Mouse (Mus musculus): Measurements from ENCODE around the gene Hoxa11. TPM values are rescaled to one million over a fixed set of nuclear protein-coding genes. Genes with fewer than 3 reads are reported as not detected.

Hoxa11 gene
- polyA plus RNA-seq, 1 experiment from 2014 or later, result not detected

GRCm38 (mm10) chr6:52251177-52251879, 5.7 kb upstream of the Hoxa11 start:
- H3K4me3 ChIP-seq (replicated peaks), result no peak overlapping the region
- no peak overlapping the region for H3K9ac ChIP-seq (replicated peaks)
- no peaks in the 10 kb centered on the region for H3K36me3 ChIP-seq
- peaks cover 3% of the 10 kb centered on the region; the same call in 1 of the 2 replicates for H3K4me1 ChIP-seq (replicated peaks)
- H3K27ac ChIP-seq, result no peak overlapping the region
- no peak for ATAC-seq
- H3K4me2 ChIP-seq (replicated peaks), result no peak overlapping the region
- no peaks in the 10 kb centered on the region for H3K9me3 ChIP-seq
- H3K27me3 ChIP-seq, result peaks cover 99% of the 10 kb centered on the region
- 8% methylated on average over 7 of the region's 7 CpGs for WGBS

GRCm38 (mm10) chr6:52249826-52250225, 4.2 kb upstream of the Hoxa11 start:
- Histone ChIP-seq H3K9ac (replicated peaks) (no peak overlapping the region), H3K27me3 (peaks cover 99% of the 10 kb centered on the region), H3K4me1 (replicated peaks) (peaks cover 3% of the 10 kb centered on the region; the same call in 1 of the 2 replicates), H3K4me3 (replicated peaks) (no peak overlapping the region), H3K27ac (no peak overlapping the region), H3K4me2 (replicated peaks) (no peak overlapping the region), H3K36me3 (no peaks in the 10 kb centered on the region), H3K9me3 (no peaks in the 10 kb centered on the region)
- 1% methylated on average over 4 of the region's 4 CpGs for WGBS
- no peak for ATAC-seq

GRCm38 (mm10) chr6:52249415-52249738, 3.8 kb upstream of the Hoxa11 start:
- Histone ChIP-seq H3K9me3 (no peaks in the 10 kb centered on the region), H3K27me3 (peaks cover 100% of the 10 kb centered on the region), H3K9ac (replicated peaks) (no peak overlapping the region), H3K36me3 (no peaks in the 10 kb centered on the region), H3K4me2 (replicated peaks) (no peak overlapping the region), H3K4me1 (replicated peaks) (peaks cover 3% of the 10 kb centered on the region; the same call in 1 of the 2 replicates), H3K4me3 (replicated peaks) (no peak overlapping the region), H3K27ac (no peak overlapping the region)
- 0% methylated on average over 16 of the region's 16 CpGs for WGBS
- no peak for ATAC-seq

GRCm38 (mm10) chr6:52248638-52249414, 3.2 kb upstream of the Hoxa11 start:
- H3K4me1 ChIP-seq (replicated peaks), result peaks cover 3% of the 10 kb centered on the region; the same call in 1 of the 2 replicates
- no peak overlapping the region for H3K4me3 ChIP-seq (replicated peaks)
- ATAC-seq, result no peak
- no peak overlapping the region for H3K9ac ChIP-seq (replicated peaks)
- 2% methylated on average over 27 of the region's 27 CpGs for WGBS
- no peaks in the 10 kb centered on the region for H3K36me3 ChIP-seq
- no peak overlapping the region for H3K4me2 ChIP-seq (replicated peaks)
- H3K27ac ChIP-seq, result no peak overlapping the region
- H3K9me3 ChIP-seq, result no peaks in the 10 kb centered on the region
- peaks cover 100% of the 10 kb centered on the region for H3K27me3 ChIP-seq

GRCm38 (mm10) chr6:52247766-52248637, 2.4 kb upstream of the Hoxa11 start:
- Histone ChIP-seq H3K4me3 (replicated peaks) (no peak overlapping the region), H3K4me2 (replicated peaks) (no peak overlapping the region), H3K36me3 (no peaks in the 10 kb centered on the region), H3K9me3 (no peaks in the 10 kb centered on the region), H3K4me1 (replicated peaks) (no peaks in the 10 kb centered on the region; the same call in 1 of the 2 replicates), H3K9ac (replicated peaks) (no peak overlapping the region), H3K27ac (no peak overlapping the region), H3K27me3 (peaks cover 100% of the 10 kb centered on the region)
- under 1% methylated on average over 23 of the region's 23 CpGs for WGBS
- ATAC-seq, result no peak

- no peak overlapping the region for H3K9ac ChIP-seq (replicated peaks)
- H3K4me2 ChIP-seq (replicated peaks), result no peak overlapping the region
- no peak for ATAC-seq
- no peaks in the 10 kb centered on the region; the same call in 1 of the 2 replicates for H3K4me1 ChIP-seq (replicated peaks)
- H3K36me3 ChIP-seq, result no peaks in the 10 kb centered on the region
- no peaks in the 10 kb centered on the region for H3K9me3 ChIP-seq
- peaks cover 100% of the 10 kb centered on the region for H3K27me3 ChIP-seq
- H3K4me3 ChIP-seq (replicated peaks), result no peak overlapping the region
- no peak overlapping the region for H3K27ac ChIP-seq
- 5% methylated on average over 3 of the region's 3 CpGs for WGBS
These were observed 1.3 kb upstream of the Hoxa11 start for GRCm38 (mm10) chr6:52246916-52247315.

GRCm38 (mm10) chr6:52246403-52246803, 793 bp upstream of the Hoxa11 start:
- Histone ChIP-seq H3K4me3 (replicated peaks) (no peak overlapping the region), H3K9me3 (no peaks in the 10 kb centered on the region), H3K4me2 (replicated peaks) (no peak overlapping the region), H3K27ac (no peak overlapping the region), H3K27me3 (peaks cover 100% of the 10 kb centered on the region), H3K4me1 (replicated peaks) (no peaks in the 10 kb centered on the region; the same call in 1 of the 2 replicates), H3K9ac (replicated peaks) (no peak overlapping the region), H3K36me3 (no peaks in the 10 kb centered on the region)
- 1% methylated on average over 26 of the region's 26 CpGs for WGBS
- no peak for ATAC-seq

GRCm38 (mm10) chr6:52245040-52245756, 412 bp downstream of the Hoxa11 start:
- no peak overlapping the region for H3K4me3 ChIP-seq (replicated peaks)
- under 1% methylated on average over 68 of the region's 71 CpGs for WGBS
- H3K9ac ChIP-seq (replicated peaks), result no peak overlapping the region
- no peaks in the 10 kb centered on the region for H3K9me3 ChIP-seq
- no peak overlapping the region for H3K4me2 ChIP-seq (replicated peaks)
- H3K4me1 ChIP-seq (replicated peaks), result peaks cover under 1% of the 10 kb centered on the region; the same call in 1 of the 2 replicates
- no peaks in the 10 kb centered on the region for H3K36me3 ChIP-seq
- H3K27ac ChIP-seq, result no peak overlapping the region
- no peak for ATAC-seq
- H3K27me3 ChIP-seq, result peaks cover 100% of the 10 kb centered on the region

- no peak overlapping the region for H3K4me2 ChIP-seq (replicated peaks)
- WGBS, result under 1% methylated on average over 23 of the region's 23 CpGs
- peaks cover 3% of the 10 kb centered on the region; the same call in 1 of the 2 replicates for H3K4me1 ChIP-seq (replicated peaks)
- no peak overlapping the region for H3K27ac ChIP-seq
- H3K9me3 ChIP-seq, result no peaks in the 10 kb centered on the region
- ATAC-seq, result no peak
- no peak overlapping the region for H3K9ac ChIP-seq (replicated peaks)
- H3K27me3 ChIP-seq, result peaks cover 100% of the 10 kb centered on the region
- no peaks in the 10 kb centered on the region for H3K36me3 ChIP-seq
- no peak overlapping the region for H3K4me3 ChIP-seq (replicated peaks)
These were observed 1.1 kb downstream of the Hoxa11 start for GRCm38 (mm10) chr6:52244471-52245039.

GRCm38 (mm10) chr6:52243681-52244121, 1.9 kb downstream of the Hoxa11 start:
- no peak overlapping the region for H3K9ac ChIP-seq (replicated peaks)
- no peaks in the 10 kb centered on the region for H3K36me3 ChIP-seq
- H3K9me3 ChIP-seq, result no peaks in the 10 kb centered on the region
- H3K4me3 ChIP-seq (replicated peaks), result no peak overlapping the region
- no peak overlapping the region for H3K4me2 ChIP-seq (replicated peaks)
- peaks cover 99% of the 10 kb centered on the region for H3K27me3 ChIP-seq
- H3K4me1 ChIP-seq (replicated peaks), result peaks cover 3% of the 10 kb centered on the region; the same call in 1 of the 2 replicates
- under 1% methylated on average over 12 of the region's 12 CpGs for WGBS
- ATAC-seq, result no peak
- H3K27ac ChIP-seq, result no peak overlapping the region

- H3K4me1 ChIP-seq (replicated peaks), result peaks cover 3% of the 10 kb centered on the region; the same call in 1 of the 2 replicates
- peaks cover 99% of the 10 kb centered on the region for H3K27me3 ChIP-seq
- H3K4me3 ChIP-seq (replicated peaks), result no peak overlapping the region
- ATAC-seq, result no peak
- no peak overlapping the region for H3K4me2 ChIP-seq (replicated peaks)
- H3K9me3 ChIP-seq, result no peaks in the 10 kb centered on the region
- WGBS, result 1% methylated on average over 4 of the region's 4 CpGs
- H3K36me3 ChIP-seq, result no peaks in the 10 kb centered on the region
- no peak overlapping the region for H3K27ac ChIP-seq
- no peak overlapping the region for H3K9ac ChIP-seq (replicated peaks)
These were observed 2.7 kb downstream of the Hoxa11 start for GRCm38 (mm10) chr6:52242801-52243332.
